Mouse (Mus musculus) ES-E14 (cell line): ENCODE measurements around the gene Prex1. TPM values are rescaled to one million over a fixed set of nuclear protein-coding genes. Genes with fewer than 3 reads are reported as not detected.
A peak's percentile ranks its signal among the peaks of the same experiment; 100 is the strongest.
"Not testable (repeated sequence)": the region's sequence is repeated elsewhere in the genome, so short reads cannot be mapped to it uniquely, and the experiment has no call there.

Experiments
- DNase-seq: peaks from one replicate; pipeline ENCODE4 v3.0.0-alpha.2; 2013; ENCODE audit warnings: low read depth, low spot score
- H3K27ac ChIP-seq: 2 replicates; pipeline ENCODE4 v1.5.1; 2012; ENCODE audit warnings: low read depth, mild to moderate bottlenecking, low read length, moderate library complexity, mixed read lengths; ENCODE audit not compliant: poor library complexity, insufficient read depth, severe bottlenecking
- H3K36me3 ChIP-seq: 2 replicates; pipeline ENCODE4 v1.6.1; 2012; ENCODE audit warnings: mild to moderate bottlenecking, low read length, moderate library complexity, mixed read lengths; ENCODE audit not compliant: control insufficient read depth, poor library complexity, insufficient read depth, severe bottlenecking
- H3K4me1 ChIP-seq, 2 experiments: fragments of 150-350 bp in 1 of 2; sonication (generic) in 1 of 2; 2 replicates each; pipeline ENCODE4 v1.6.1; 2012; ENCODE audit warnings: low read length in 2 of 2, mild to moderate bottlenecking in 1 of 2, mixed read lengths in 1 of 2; ENCODE audit not compliant: control insufficient read depth in 2 of 2, insufficient read depth in 2 of 2, poor library complexity in 1 of 2
- H3K4me3 ChIP-seq, 2 experiments: fragments of 150-350 bp in 1 of 2; sonication (generic) in 1 of 2; 2 replicates each; pipeline ENCODE4 v1.5.1; 2012; ENCODE audit warnings: low read length in 2 of 2, low read depth in 1 of 2, mild to moderate bottlenecking in 1 of 2, mixed read lengths in 1 of 2; ENCODE audit not compliant: insufficient read depth in 1 of 2, poor library complexity in 1 of 2, severe bottlenecking in 1 of 2
- H3K9ac ChIP-seq: 2 replicates; pipeline ENCODE4 v1.6.1; 2012; ENCODE audit warnings: low read depth, mild to moderate bottlenecking, low read length, mixed read lengths; ENCODE audit not compliant: poor library complexity, insufficient read depth, severe bottlenecking
- H3K9me3 ChIP-seq: fragments of 150-350 bp; sonication (generic); 2 replicates; pipeline ENCODE4 v1.6.1; 2012; ENCODE audit warnings: low read depth, mild to moderate bottlenecking, low read length; ENCODE audit not compliant: control insufficient read depth, insufficient read depth
- CHD2 ChIP-seq: IDR thresholded peaks from 2 replicates; pipeline ENCODE4 v1.6.1; 2014; ENCODE audit warnings: mild to moderate bottlenecking, low read depth, low read length, inconsistent platforms
- HCFC1 ChIP-seq: IDR thresholded peaks from 2 replicates; pipeline ENCODE4 v1.6.1; 2012; ENCODE audit warnings: low read length, inconsistent platforms, borderline replicate concordance; ENCODE audit not compliant: insufficient read depth
- MAFK ChIP-seq: IDR thresholded peaks from 2 replicates; pipeline ENCODE4 v1.6.1; 2014; ENCODE audit warnings: mild to moderate bottlenecking, low read depth, low read length, inconsistent platforms; ENCODE audit not compliant: insufficient read depth
- ZC3H11A ChIP-seq: IDR thresholded peaks from 2 replicates; pipeline ENCODE4 v1.6.1; 2012; ENCODE audit warnings: low read depth, mild to moderate bottlenecking, inconsistent platforms, low read length, borderline replicate concordance
- ZNF384 ChIP-seq: IDR thresholded peaks from 2 replicates; pipeline ENCODE4 v1.6.1; 2012; ENCODE audit warnings: low read depth, low read length, inconsistent platforms
- in situ Hi-C, 2 experiments: fragments of 600-800 bp; cut with MboI; formaldehyde crosslinking; loops; one replicate each; pipeline ENCODE4 v1.15.1; 2025; ENCODE audit warnings: low sequenced_read_pairs in 2 of 2, inconsistent platforms in 1 of 2; ENCODE audit not compliant: unreplicated experiment in 2 of 2
- total RNA-seq: library from RNA; depleted of rRNA; stranded (reverse); fragments of 300-350 nt; gene quantifications from 2 replicates; pipeline ENCODE4 v1.2.3, GENCODE M21; 2012

Gene Prex1
- total RNA-seq, 1 experiment, result 1.5 TPM

GRCm38 (mm10) chr2:166732146-166732545, 18.5 kb upstream of the Prex1 start:
- Histone ChIP-seq H3K9me3 (no peaks in the 10 kb centered on the region), H3K9ac (no peak overlapping the region), H3K36me3 (no peaks in the 10 kb centered on the region), H3K4me1 (peaks cover 13 to 35% of the 10 kb centered on the region in 2 experiments; a peak in 3 of 4 replicates), H3K27ac (no peak overlapping the region), H3K4me3 (no peak overlapping the region)
- TF ChIP-seq ZC3H11A, result no peak
- no peak for TF ChIP-seq ZNF384
- no peak for TF ChIP-seq CHD2
- no peak for TF ChIP-seq MAFK
- TF ChIP-seq HCFC1, result no peak
- DNase-seq, result no peak
- in situ Hi-C loops, result no loop called here

- H3K27ac ChIP-seq, H3K4me3 ChIP-seq, H3K36me3 ChIP-seq, in situ Hi-C loops, H3K9me3 ChIP-seq, DNase-seq, H3K9ac ChIP-seq: not testable (repeated sequence)
- 0 out of 2 replicates have a peak, but pooled peaks have one; percentile 4 for TF ChIP-seq MAFK
- peaks cover 13 to 36% of the 10 kb centered on the region in 2 experiments; a peak in 3 of 4 replicates for H3K4me1 ChIP-seq
Observed at GRCm38 (mm10) chr2:166731102-166731883, 17.7 kb upstream of the Prex1 start.

GRCm38 (mm10) chr2:166730567-166730915, 16.9 kb upstream of the Prex1 start:
- TF ChIP-seq ZC3H11A (no peak), CHD2 (no peak), ZNF384 (no peak), HCFC1 (no peak), MAFK (no peak)
- DNase-seq, result no peak
- in situ Hi-C loops, result no loop called here
- Histone ChIP-seq H3K27ac (no peak overlapping the region), H3K9me3 (no peaks in the 10 kb centered on the region), H3K4me3 (no peak overlapping the region), H3K36me3 (no peaks in the 10 kb centered on the region), H3K9ac (no peak overlapping the region), H3K4me1 (peaks cover 14 to 33% of the 10 kb centered on the region in 2 experiments; a peak in 3 of 4 replicates)

- H3K9ac ChIP-seq, result no peak overlapping the region
- no peak for DNase-seq
- H3K27ac ChIP-seq, result no peak overlapping the region
- no peak overlapping the region for H3K4me3 ChIP-seq
- in situ Hi-C loops, result no loop called here
- H3K4me1 ChIP-seq, result peaks cover 14 to 32% of the 10 kb centered on the region in 2 experiments; a peak in 3 of 4 replicates
- no peaks in the 10 kb centered on the region for H3K36me3 ChIP-seq
- no peaks in the 10 kb centered on the region for H3K9me3 ChIP-seq
- TF ChIP-seq HCFC1, result no peak
- no peak for TF ChIP-seq CHD2
- TF ChIP-seq MAFK, result no peak
- TF ChIP-seq ZC3H11A, result no peak
- TF ChIP-seq ZNF384, result no peak
Observed at GRCm38 (mm10) chr2:166729656-166730566, 16.3 kb upstream of the Prex1 start.
